Mouse (Mus musculus): ENCODE measurements around the gene Hbs1l.
A peak's percentile ranks its signal among the peaks of the same experiment; 100 is the strongest.

Hbs1l gene

GRCm38 (mm10) chr10:21295759-21296621, at the start of gene Hbs1l:
Gene Hbs1l (plus strand): TSS chr10:21295979.
- DNase-seq (ENCODE audit: low read depth, low spot score) = peak; percentile 90

GRCm38 (mm10) chr10:21248556-21248955, 47.2 kb upstream of the Hbs1l start:
- DNase-seq (ENCODE audit: low read depth, low spot score) = no peak

GRCm38 (mm10) chr10:21251881-21252534, 43.8 kb upstream of the Hbs1l start:
- no peak for DNase-seq (ENCODE audit: low read depth, low spot score)

GRCm38 (mm10) chr10:21252800-21253199, 43.0 kb upstream of the Hbs1l start:
- DNase-seq (ENCODE audit: low read depth, low spot score) = no peak

- DNase-seq (ENCODE audit: low read depth, low spot score) = no peak
Measured at GRCm38 (mm10) chr10:21254266-21255140, 41.3 kb upstream of the Hbs1l start.

GRCm38 (mm10) chr10:21257244-21257643, 38.5 kb upstream of the Hbs1l start:
- DNase-seq (ENCODE audit: low read depth, low spot score) = no peak

- no peak for DNase-seq (ENCODE audit: low read depth, low spot score)
Measured at GRCm38 (mm10) chr10:21259649-21260048, 36.1 kb upstream of the Hbs1l start.

- no peak for DNase-seq (ENCODE audit: low read depth, low spot score)
Measured at GRCm38 (mm10) chr10:21265188-21265587, 30.6 kb upstream of the Hbs1l start.

- DNase-seq (ENCODE audit: low read depth, low spot score) = no peak
Measured at GRCm38 (mm10) chr10:21267452-21267851, 28.3 kb upstream of the Hbs1l start.

GRCm38 (mm10) chr10:21268786-21269410, 26.9 kb upstream of the Hbs1l start:
- DNase-seq (ENCODE audit: low read depth, low spot score) = no peak

GRCm38 (mm10) chr10:21269920-21270319, 25.9 kb upstream of the Hbs1l start:
- no peak for DNase-seq (ENCODE audit: low read depth, low spot score)

- DNase-seq (ENCODE audit: low read depth, low spot score) = no peak
Measured at GRCm38 (mm10) chr10:21270905-21271304, 24.9 kb upstream of the Hbs1l start.

GRCm38 (mm10) chr10:21271310-21271709, 24.5 kb upstream of the Hbs1l start:
- no peak for DNase-seq (ENCODE audit: low read depth, low spot score)

- no peak for DNase-seq (ENCODE audit: low read depth, low spot score)
Measured at GRCm38 (mm10) chr10:21271785-21272184, 24.0 kb upstream of the Hbs1l start.

- no peak for DNase-seq (ENCODE audit: low read depth, low spot score)
Measured at GRCm38 (mm10) chr10:21287243-21288127, 8.3 kb upstream of the Hbs1l start.

GRCm38 (mm10) chr10:21291228-21291627, 4.6 kb upstream of the Hbs1l start:
- DNase-seq (ENCODE audit: low read depth, low spot score) = no peak

GRCm38 (mm10) chr10:21294217-21294616, 1.6 kb upstream of the Hbs1l start:
- no peak for DNase-seq (ENCODE audit: low read depth, low spot score)

- no peak for DNase-seq (ENCODE audit: low read depth, low spot score)
Measured at GRCm38 (mm10) chr10:21295397-21295758, 401 bp upstream of the Hbs1l start.

GRCm38 (mm10) chr10:21298972-21299371, 3.2 kb downstream of the Hbs1l start:
- no peak for DNase-seq (ENCODE audit: low read depth, low spot score)

GRCm38 (mm10) chr10:21301822-21302221, 6.0 kb downstream of the Hbs1l start:
- DNase-seq (ENCODE audit: low read depth, low spot score) = no peak
